Mouse (Mus musculus) kidney, embryonic 14.5 days (tissue): ENCODE results near the gene Cd36. TPM values are rescaled to one million over a fixed set of nuclear protein-coding genes. Genes with fewer than 3 reads are reported as not detected.
A peak's percentile ranks its signal among the peaks of the same experiment; 100 is the strongest.

Experiments
- ATAC-seq: fragments of 200-750 bp; cut with Nextera tagmentation; 2 replicates; pipeline ENCODE4 v1.8.0; 2017; ENCODE audit warnings: moderate number of reproducible peaks, mild to moderate bottlenecking, moderate TSS enrichment, moderate library complexity; ENCODE audit not compliant: low FRiP score, low TSS enrichment
- H3K27ac ChIP-seq: fragments of 300-500 bp; sonication (generic); 2 replicates; pipeline ENCODE4 v1.5.1; 2014; ENCODE audit warnings: low read depth, mild to moderate bottlenecking, low read length, moderate library complexity, mixed read lengths
- H3K27me3 ChIP-seq: fragments of 300-500 bp; sonication (generic); 2 replicates; pipeline ENCODE4 v1.6.1; 2014; ENCODE audit warnings: mild to moderate bottlenecking, low read length; ENCODE audit not compliant: control insufficient read depth, insufficient read depth
- H3K36me3 ChIP-seq: fragments of 300-500 bp; sonication (generic); 2 replicates; pipeline ENCODE4 v1.6.1; 2014; ENCODE audit warnings: low read length, mixed read lengths; ENCODE audit not compliant: control insufficient read depth, insufficient read depth
- H3K4me1 ChIP-seq: fragments of 300-500 bp; sonication (generic); 2 replicates; pipeline ENCODE4 v1.6.1; 2014; ENCODE audit warnings: low read length, mixed read lengths; ENCODE audit not compliant: control insufficient read depth, insufficient read depth
- H3K4me2 ChIP-seq: fragments of 300-500 bp; sonication (generic); replicated peaks from 2 replicates; pipeline ENCODE4 v1.6.1; 2014; ENCODE audit warnings: low read depth, mild to moderate bottlenecking, low read length
- H3K4me3 ChIP-seq: fragments of 300-500 bp; sonication (generic); 2 replicates; pipeline ENCODE4 v1.5.1; 2014; ENCODE audit warnings: mild to moderate bottlenecking, low read length
- H3K9ac ChIP-seq: fragments of 300-500 bp; sonication (generic); 2 replicates; pipeline ENCODE4 v1.6.1; 2014; ENCODE audit warnings: low read depth, mild to moderate bottlenecking, low read length, moderate library complexity
- H3K9me3 ChIP-seq: fragments of 300-500 bp; sonication (generic); 2 replicates; pipeline ENCODE4 v1.6.1; 2016; ENCODE audit warnings: low read length; ENCODE audit not compliant: control insufficient read depth
- WGBS: fragments of 180-500 bp; shearing (Covaris S2); extraction: QIAGEN DNeasy Blood & Tissue Kit; methylation state at CpG from one replicate; pipeline ENCODE4 v1.1.7; 2014; 5-methylcytosine and 5-hydroxymethylcytosine counted together
- polyA plus RNA-seq: library from polyadenylated mRNA; unstranded; fragments of >200 nt; fragmentation: Nextera tagmentation; extraction: Ambion mirVana; gene quantifications from 2 replicates; pipeline ENCODE4 v1.2.1, GENCODE M21; 2014

Gene Cd36
- polyA plus RNA-seq, 1 experiment from 2014 or later, result 6.8 TPM

GRCm38 (mm10) chr5:17806774-17807377, 81.7 kb downstream of the Cd36 start:
- no peaks in the 10 kb centered on the region for H3K27me3 ChIP-seq
- H3K27ac ChIP-seq, result no peak overlapping the region
- H3K9me3 ChIP-seq, result no peaks in the 10 kb centered on the region
- no peaks in the 10 kb centered on the region for H3K4me1 ChIP-seq
- no peak for ATAC-seq
- 93% methylated on average over 3 of the region's 3 CpGs for WGBS
- no peak overlapping the region for H3K4me2 ChIP-seq
- no peak overlapping the region for H3K4me3 ChIP-seq
- H3K36me3 ChIP-seq, result no peaks in the 10 kb centered on the region
- H3K9ac ChIP-seq, result no peak overlapping the region

- no peaks in the 10 kb centered on the region for H3K9me3 ChIP-seq
- H3K27me3 ChIP-seq, result no peaks in the 10 kb centered on the region
- H3K36me3 ChIP-seq, result no peaks in the 10 kb centered on the region
- H3K9ac ChIP-seq, result no peak overlapping the region
- H3K4me2 ChIP-seq, result no peak overlapping the region
- no peak overlapping the region for H3K27ac ChIP-seq
- ATAC-seq, result no peak
- 85% methylated on average over 6 of the region's 6 CpGs for WGBS
- no peak overlapping the region for H3K4me3 ChIP-seq
- no peaks in the 10 kb centered on the region for H3K4me1 ChIP-seq
These were observed 112.0 kb downstream of the Cd36 start for GRCm38 (mm10) chr5:17776571-17776970.

- WGBS, result 100% methylated on average over 2 of the region's 2 CpGs
- no peaks in the 10 kb centered on the region for H3K27me3 ChIP-seq
These were observed 118.3 kb downstream of the Cd36 start for GRCm38 (mm10) chr5:17770328-17770727.

GRCm38 (mm10) chr5:17766006-17766677, 122.5 kb downstream of the Cd36 start:
- H3K9ac ChIP-seq, result no peak overlapping the region
- H3K36me3 ChIP-seq, result no peaks in the 10 kb centered on the region
- 65% methylated on average over 4 of the region's 4 CpGs for WGBS
- ATAC-seq, result no peak
- no peak overlapping the region for H3K4me2 ChIP-seq
- H3K27me3 ChIP-seq, result no peaks in the 10 kb centered on the region
- no peak overlapping the region for H3K4me3 ChIP-seq
- no peak overlapping the region for H3K27ac ChIP-seq
- H3K4me1 ChIP-seq, result no peaks in the 10 kb centered on the region
- H3K9me3 ChIP-seq, result no peaks in the 10 kb centered on the region

More at GRCm38 (mm10) chr5:17770328-17770727, 118.3 kb downstream of the Cd36 start:
- ATAC-seq, result no peak
- Histone ChIP-seq H3K4me1 (no peaks in the 10 kb centered on the region), H3K9ac (no peak overlapping the region), H3K9me3 (no peaks in the 10 kb centered on the region), H3K27ac (no peak overlapping the region), H3K4me3 (no peak overlapping the region), H3K4me2 (no peak overlapping the region), H3K36me3 (no peaks in the 10 kb centered on the region)

- Histone ChIP-seq H3K4me2 (no peak overlapping the region), H3K9me3 (no peaks in the 10 kb centered on the region), H3K27me3 (no peaks in the 10 kb centered on the region), H3K36me3 (no peaks in the 10 kb centered on the region), H3K4me1 (no peaks in the 10 kb centered on the region), H3K4me3 (no peak overlapping the region), H3K9ac (no peak overlapping the region), H3K27ac (no peak overlapping the region)
- no peak for ATAC-seq
- WGBS, result 86% methylated on average over 7 of the region's 7 CpGs
These were observed 135.1 kb downstream of the Cd36 start for GRCm38 (mm10) chr5:17753471-17754005.

GRCm38 (mm10) chr5:17748293-17748692, 140.3 kb downstream of the Cd36 start:
- H3K27me3 ChIP-seq, result no peaks in the 10 kb centered on the region
- no peak overlapping the region for H3K9ac ChIP-seq
- no peak for ATAC-seq
- WGBS, result 85% methylated on average over 3 of the region's 3 CpGs
- H3K36me3 ChIP-seq, result no peaks in the 10 kb centered on the region
- H3K4me3 ChIP-seq, result no peak overlapping the region
- H3K4me1 ChIP-seq, result no peaks in the 10 kb centered on the region
- no peak overlapping the region for H3K27ac ChIP-seq
- H3K9me3 ChIP-seq, result no peaks in the 10 kb centered on the region
- no peak overlapping the region for H3K4me2 ChIP-seq

- Histone ChIP-seq H3K36me3 (no peaks in the 10 kb centered on the region), H3K9me3 (no peaks in the 10 kb centered on the region), H3K4me3 (no peak overlapping the region), H3K4me1 (no peaks in the 10 kb centered on the region), H3K9ac (no peak overlapping the region), H3K27ac (no peak overlapping the region), H3K4me2 (no peak overlapping the region), H3K27me3 (no peaks in the 10 kb centered on the region)
- ATAC-seq, result no peak
- 32% methylated on average over 5 of the region's 5 CpGs for WGBS
These were observed 141.5 kb downstream of the Cd36 start for GRCm38 (mm10) chr5:17747143-17747542.

GRCm38 (mm10) chr5:17746520-17746919, 142.1 kb downstream of the Cd36 start:
- Histone ChIP-seq H3K27ac (no peak overlapping the region), H3K4me2 (no peak overlapping the region), H3K4me1 (no peaks in the 10 kb centered on the region), H3K27me3 (no peaks in the 10 kb centered on the region), H3K4me3 (no peak overlapping the region), H3K9me3 (no peaks in the 10 kb centered on the region), H3K36me3 (no peaks in the 10 kb centered on the region), H3K9ac (no peak overlapping the region)
- ATAC-seq, result peak; percentile 83; the same call in 1 of the 2 replicates

GRCm38 (mm10) chr5:17739805-17740204, 148.8 kb downstream of the Cd36 start:
- no peak for ATAC-seq
- Histone ChIP-seq H3K4me1 (no peaks in the 10 kb centered on the region), H3K4me3 (no peak overlapping the region), H3K9me3 (no peaks in the 10 kb centered on the region), H3K36me3 (no peaks in the 10 kb centered on the region), H3K27me3 (no peaks in the 10 kb centered on the region), H3K4me2 (no peak overlapping the region), H3K27ac (no peak overlapping the region), H3K9ac (no peak overlapping the region)
- WGBS, result 52% methylated on average over 3 of the region's 3 CpGs
